Mouse (Mus musculus) kidney, adult 9 months (tissue): Measurements from ENCODE around the gene Armc3.

Experiments used
- DNase-seq: peaks from one replicate; pipeline ENCODE4 v3.0.0; 2022

Gene Armc3

DNA sequence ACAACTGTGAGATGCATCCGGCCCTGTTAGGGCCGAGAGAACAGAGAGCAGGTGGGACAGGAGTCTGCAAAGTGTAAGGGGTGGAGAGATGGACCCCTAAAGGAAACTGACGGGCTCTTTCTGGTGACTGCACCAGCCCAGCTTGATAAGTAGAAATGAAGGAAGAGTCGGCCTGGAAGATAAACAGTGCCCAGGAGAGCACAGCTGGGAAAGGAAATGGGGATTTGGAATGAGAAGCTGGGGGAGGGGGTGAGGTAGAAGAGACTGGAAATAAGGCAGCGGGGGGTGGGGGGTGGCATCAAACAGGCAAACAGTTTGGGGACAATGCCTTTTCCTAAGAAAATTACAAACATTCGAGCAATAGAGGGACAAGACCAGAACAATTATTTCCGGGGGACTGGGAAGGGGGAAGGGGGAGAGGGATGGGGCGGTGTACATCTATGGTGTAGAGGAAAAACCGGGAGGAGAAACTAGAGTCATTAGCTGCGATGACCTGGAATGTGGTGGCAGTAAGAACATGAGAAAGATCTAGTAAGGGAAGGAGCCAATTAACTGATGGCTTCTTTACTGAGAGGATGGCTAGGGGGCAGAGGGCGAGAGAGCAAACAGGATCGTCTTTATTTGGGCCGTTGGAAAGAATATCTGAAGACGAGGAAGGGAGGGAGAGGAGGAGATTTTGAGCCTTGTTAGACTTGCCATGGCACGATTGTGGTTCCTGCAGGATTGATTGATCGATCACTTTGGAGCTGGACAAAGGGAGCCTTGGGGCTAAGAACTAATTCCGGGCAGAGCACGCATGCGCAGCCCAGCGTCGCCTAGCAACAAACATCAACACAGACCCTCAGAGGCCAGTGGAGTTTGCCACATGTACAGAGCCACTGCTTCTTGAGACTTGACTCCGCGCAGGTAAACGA is at the start of gene Armc3:
Gene Armc3, plus strand, starts transcription at position 851 of the 914 bp plus-strand sequence.
- peak; percentile 21 for DNase-seq

DNA sequence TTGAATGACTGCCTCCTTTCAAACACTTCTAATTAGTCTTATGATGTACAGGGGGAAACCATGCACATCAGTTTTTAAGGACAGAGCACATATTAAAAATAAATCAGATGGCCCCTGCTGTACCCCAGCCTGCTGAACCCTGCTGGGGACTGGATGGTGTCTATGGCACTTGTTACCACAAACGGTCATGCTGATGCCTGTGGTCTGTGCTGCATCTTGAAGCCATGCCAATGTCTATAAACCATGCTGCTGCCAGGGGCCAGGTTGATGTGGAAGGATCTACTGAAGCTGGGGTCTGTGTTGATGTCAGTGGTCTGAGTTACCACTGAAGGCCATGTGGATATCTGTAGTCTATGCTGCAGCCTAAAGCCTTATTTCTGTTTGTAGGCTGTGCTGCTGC is 46.4 kb upstream of the Armc3 start:
- no peak for DNase-seq

DNA sequence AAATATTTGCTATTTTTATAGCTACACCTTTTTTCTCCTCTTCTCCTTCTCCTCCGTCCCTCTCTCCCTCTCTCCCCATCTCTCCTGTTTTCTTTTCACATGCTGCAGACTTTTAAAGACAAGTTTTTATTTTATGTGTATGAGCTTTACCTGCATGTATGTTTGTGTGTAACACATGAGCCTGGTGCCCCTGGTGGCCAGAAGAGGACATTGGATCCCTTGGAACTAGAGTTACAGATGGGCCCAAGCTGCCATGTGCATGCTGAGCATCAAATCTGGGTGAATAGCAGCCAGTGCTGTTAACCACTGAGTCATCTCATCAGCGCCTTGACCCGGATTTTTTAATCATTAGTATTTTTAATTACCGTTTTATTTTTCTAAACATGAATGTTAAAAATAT is 42.9 kb upstream of the Armc3 start:
- DNase-seq, result peak; percentile 29

- no peak for DNase-seq
These were observed 39.6 kb upstream of the Armc3 start for GRCm38 (mm10) chr2:19159539-19159938.

GRCm38 (mm10) chr2:19160368-19161114 is 38.6 kb upstream of the Armc3 start:
- peak; percentile 30 for DNase-seq

- no peak for DNase-seq
These were observed 34.9 kb upstream of the Armc3 start for GRCm38 (mm10) chr2:19164234-19164633.

GRCm38 (mm10) chr2:19176827-19177236 is 22.3 kb upstream of the Armc3 start:
- DNase-seq, result peak; percentile 20

DNA sequence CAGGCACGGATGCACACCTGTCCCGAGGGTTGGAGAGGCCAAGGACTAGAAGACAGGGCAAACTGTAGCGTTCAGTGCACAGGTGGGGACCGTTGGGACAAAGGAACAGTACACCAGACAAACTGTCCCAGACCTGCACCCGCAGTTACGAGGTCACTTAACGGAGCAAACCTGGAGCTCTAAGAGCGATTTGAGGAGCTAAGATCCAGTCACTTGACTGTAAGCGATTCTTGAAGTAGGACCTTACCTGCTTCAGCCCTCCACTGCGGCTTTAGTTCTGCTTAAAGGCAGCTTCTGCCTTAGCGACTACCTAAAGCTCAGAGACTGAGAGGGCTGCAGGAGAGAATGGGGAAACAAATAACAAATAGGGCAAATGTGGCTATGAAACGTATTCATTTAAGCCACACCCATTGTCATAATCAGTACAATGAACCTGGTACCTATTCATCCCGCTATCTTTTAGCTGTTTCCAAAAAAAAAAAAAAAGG is 308 bp downstream of the Armc3 start:
- DNase-seq, result no peak

DNA sequence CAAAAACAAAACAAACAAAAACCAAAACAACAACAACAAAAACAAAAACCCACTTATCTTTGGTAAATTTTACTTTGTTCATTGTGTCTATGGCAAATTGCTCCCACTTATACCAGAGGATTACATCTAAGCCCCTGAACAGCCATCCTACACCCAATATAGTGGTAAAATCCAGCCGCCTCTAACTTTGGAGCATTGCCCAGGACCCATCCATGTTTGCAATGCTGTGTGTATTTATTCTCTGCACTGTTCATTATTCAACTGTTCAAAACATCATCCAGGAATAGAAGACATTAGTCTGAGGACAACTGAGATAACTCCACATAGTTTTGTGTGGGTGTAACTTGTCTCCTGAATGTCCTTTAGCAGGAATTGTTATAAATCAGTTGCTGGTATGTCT is 1.0 kb downstream of the Armc3 start:
- DNase-seq, result no peak

- peak; percentile 2 for DNase-seq
These were observed 2.6 kb downstream of the Armc3 start for GRCm38 (mm10) chr2:19201682-19202081.

GRCm38 (mm10) chr2:19234305-19234704 is 35.2 kb downstream of the Armc3 start:
- DNase-seq, result no peak

DNA sequence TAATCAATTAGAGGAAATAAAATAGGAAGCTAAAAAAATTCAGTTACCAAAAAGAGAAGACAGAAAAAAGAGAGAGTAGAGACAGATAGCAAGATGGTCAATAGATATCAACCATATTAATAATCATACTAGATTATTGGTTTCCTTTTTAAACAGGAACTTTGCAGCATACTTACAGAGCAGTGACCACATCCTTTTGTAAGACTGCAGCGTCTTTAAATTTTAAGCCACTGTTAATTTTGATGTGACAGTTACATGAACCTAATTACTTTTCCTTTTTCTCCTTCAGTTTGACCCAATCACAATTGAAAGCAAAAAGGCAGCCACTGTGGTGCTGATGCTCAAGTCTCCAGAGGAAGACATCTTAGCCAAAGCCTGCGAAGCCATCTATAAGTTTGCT is 36.1 kb downstream of the Armc3 start:
- no peak for DNase-seq

- no peak for DNase-seq
These were observed 36.5 kb downstream of the Armc3 start for GRCm38 (mm10) chr2:19235614-19236013.

GRCm38 (mm10) chr2:19238771-19239170 is 39.7 kb downstream of the Armc3 start:
- no peak for DNase-seq

GRCm38 (mm10) chr2:19249611-19250010 is 50.5 kb downstream of the Armc3 start:
- DNase-seq, result no peak

GRCm38 (mm10) chr2:19255037-19255436 is 55.9 kb downstream of the Armc3 start:
- no peak for DNase-seq

DNA sequence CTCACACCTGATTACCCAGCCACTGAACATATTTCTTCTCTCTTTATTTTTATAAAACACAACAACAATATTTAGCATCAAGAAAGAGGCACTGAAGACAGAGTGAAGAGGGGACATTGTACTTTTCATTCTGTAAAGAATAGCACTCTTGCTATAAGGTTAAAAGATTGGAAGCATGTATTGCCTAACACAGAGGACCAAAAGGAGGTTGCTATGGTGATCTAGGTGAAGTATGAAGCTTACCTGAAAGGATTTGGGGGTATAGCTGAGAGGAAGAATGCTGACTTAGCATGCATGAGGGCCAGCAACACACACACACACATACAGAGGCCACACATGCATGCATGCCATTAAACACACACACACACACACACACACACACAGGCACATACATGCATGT is 58.2 kb downstream of the Armc3 start:
- no peak for DNase-seq

DNA sequence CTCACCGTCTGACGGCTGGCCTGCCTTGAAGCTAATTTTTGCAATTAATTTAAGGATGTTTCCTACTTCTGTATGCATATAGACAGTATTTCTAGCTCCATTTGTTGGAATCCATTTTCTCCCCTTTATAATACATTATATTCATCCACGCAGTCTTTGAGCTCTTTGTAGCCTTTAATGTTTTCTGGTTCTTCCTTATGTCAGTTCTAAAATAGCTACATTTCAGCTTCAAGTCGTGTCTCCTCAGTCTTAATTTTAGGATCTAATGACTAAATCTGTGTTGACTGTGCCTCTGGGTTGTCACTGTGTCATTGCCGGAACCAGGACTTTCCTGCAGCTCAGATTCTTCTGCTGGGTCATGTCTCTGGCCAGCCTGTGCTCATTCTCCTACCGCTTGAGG is 61.3 kb downstream of the Armc3 start:
- no peak for DNase-seq

- no peak for DNase-seq
These were observed 64.3 kb downstream of the Armc3 start for GRCm38 (mm10) chr2:19263375-19263774.

DNA sequence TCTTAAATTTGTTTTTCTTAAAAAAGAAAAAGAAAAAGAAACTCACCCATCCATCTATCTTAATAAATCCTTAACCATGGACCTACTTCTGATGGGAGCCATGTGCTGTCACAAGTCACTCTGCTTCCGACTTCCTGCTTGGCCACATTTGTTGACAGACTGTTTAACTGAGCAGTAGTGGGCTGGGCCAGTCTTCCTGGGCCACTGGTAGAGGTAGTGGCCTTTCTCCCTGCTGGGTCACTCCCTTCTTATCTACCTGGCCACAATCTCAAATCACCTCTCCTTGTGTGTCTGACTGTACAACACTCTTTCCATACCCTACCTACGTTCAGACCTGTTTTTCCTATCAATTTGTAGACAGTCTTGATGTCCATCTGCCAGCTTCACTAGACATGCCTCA is 66.7 kb downstream of the Armc3 start:
- no peak for DNase-seq

DNA sequence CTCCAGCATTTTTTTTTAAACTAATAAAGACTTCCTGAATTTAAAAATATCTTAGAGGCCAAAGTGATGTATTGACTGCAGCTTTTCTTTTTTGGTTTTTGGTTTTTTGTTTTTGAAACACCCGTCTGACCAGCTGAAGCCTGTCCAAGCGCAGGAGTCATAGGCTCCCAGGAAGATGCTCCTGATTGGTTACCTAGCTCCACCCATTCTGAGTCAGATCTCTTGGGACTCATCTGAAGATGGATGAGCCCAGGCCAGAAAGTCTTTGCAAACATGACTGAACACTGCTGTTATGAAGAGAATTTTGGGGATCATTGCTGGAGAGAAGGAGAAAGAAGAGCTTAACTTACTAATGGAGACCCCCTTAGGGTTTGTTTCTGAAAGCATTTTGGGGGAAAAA is 68.3 kb downstream of the Armc3 start:
- no peak for DNase-seq

DNA sequence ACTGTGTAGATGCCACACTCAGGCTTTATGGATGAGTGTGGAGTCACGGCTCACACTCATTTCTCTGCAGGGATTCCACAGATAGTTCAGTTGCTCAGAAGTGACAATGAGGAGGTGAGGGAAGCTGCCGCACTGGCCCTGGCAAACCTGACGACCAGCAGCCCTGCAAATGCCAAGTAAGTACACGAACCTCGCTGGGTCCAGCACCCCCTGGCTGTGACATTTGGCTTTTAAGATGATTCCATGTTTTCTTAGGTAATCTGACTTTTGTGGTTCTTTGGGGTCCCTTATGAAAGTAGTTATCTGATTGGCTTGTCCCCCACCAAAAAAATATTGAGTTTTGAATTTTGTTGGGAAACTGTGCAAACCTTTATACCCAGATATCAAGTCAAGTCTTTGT is 70.9 kb downstream of the Armc3 start:
- no peak for DNase-seq

GRCm38 (mm10) chr2:19270709-19271120 is 71.6 kb downstream of the Armc3 start:
- DNase-seq, result peak; percentile 14

GRCm38 (mm10) chr2:19274583-19274982 is 75.5 kb downstream of the Armc3 start:
- peak; percentile 4 for DNase-seq
